Mouse (Mus musculus) T-helper 1 cell (primary cell): ENCODE results near the gene Kcnj13.

Source experiments
- in situ Hi-C: fragments of 300-600 bp; cut with MboI, MseI; formaldehyde crosslinking; loops from one replicate; pipeline ENCODE4 v1.15.1; 2025; ENCODE audit warnings: high pct_unique_total_duplicates

Gene Kcnj13

GRCm38 (mm10) chr1:87394594-87394993 lies at the start of gene Kcnj13:
Kcnj13 (minus strand) TSS chr1:87394729.
- in situ Hi-C loops = no loop called here

GRCm38 (mm10) chr1:87436583-87436982 lies 42.1 kb upstream of the Kcnj13 start:
- in situ Hi-C loops = no loop called here

GRCm38 (mm10) chr1:87435125-87435524 lies 40.6 kb upstream of the Kcnj13 start:
- in situ Hi-C loops = no loop called here

- in situ Hi-C loops = loop anchor here (10.0 kb wide), 1 partner anchor 174 kb away; no protein-coding TSS in a partner anchor
Observed at GRCm38 (mm10) chr1:87418733-87419132, 24.2 kb upstream of the Kcnj13 start.

- in situ Hi-C loops = no loop called here
Observed at GRCm38 (mm10) chr1:87409380-87409779, 14.9 kb upstream of the Kcnj13 start.

- in situ Hi-C loops = no loop called here
Observed at GRCm38 (mm10) chr1:87406012-87406411, 11.5 kb upstream of the Kcnj13 start.

GRCm38 (mm10) chr1:87404710-87405109 lies 10.2 kb upstream of the Kcnj13 start:
- in situ Hi-C loops = no loop called here

- in situ Hi-C loops = no loop called here
Observed at GRCm38 (mm10) chr1:87396923-87397586, 2.5 kb upstream of the Kcnj13 start.

GRCm38 (mm10) chr1:87393444-87394195 lies 909 bp downstream of the Kcnj13 start:
- in situ Hi-C loops = no loop called here

- in situ Hi-C loops = no loop called here
Observed at GRCm38 (mm10) chr1:87386436-87387092, 8.0 kb downstream of the Kcnj13 start.

- in situ Hi-C loops = no loop called here
Observed at GRCm38 (mm10) chr1:87381152-87381551, 13.4 kb downstream of the Kcnj13 start.

- in situ Hi-C loops = no loop called here
Observed at GRCm38 (mm10) chr1:87379919-87380318, 14.6 kb downstream of the Kcnj13 start.

- in situ Hi-C loops = no loop called here
Observed at GRCm38 (mm10) chr1:87378024-87378560, 16.4 kb downstream of the Kcnj13 start.

- in situ Hi-C loops = no loop called here
Observed at GRCm38 (mm10) chr1:87360276-87360675, 34.3 kb downstream of the Kcnj13 start.

- in situ Hi-C loops = no loop called here
Observed at GRCm38 (mm10) chr1:87350576-87350975, 44.0 kb downstream of the Kcnj13 start.
